Mouse (Mus musculus): ENCODE results near the gene Denr. TPM values are rescaled to one million over a fixed set of nuclear protein-coding genes. Genes with fewer than 3 reads are reported as not detected.

The Denr gene
- 30.9 and 42.8 TPM in 2 replicates for polyA plus RNA-seq (2015; fragmentation: Nextera tagmentation; extraction: Ambion mirVana)

GRCm38 (mm10) chr5:123906976-123907630, at the start of gene Denr:
Gene Denr, plus strand, starts transcription at chr5:123907175.
- peak; percentile 93 for ATAC-seq (ENCODE audit: insufficient read depth)
- H3K36me3 ChIP-seq (replicated peaks): peaks cover 32% of the 10 kb centered on the region
- no peaks in the 10 kb centered on the region for H3K9me3 ChIP-seq (replicated peaks)
- under 1% methylated on average over 61 of the region's 61 CpGs for WGBS (ENCODE audit: insufficient replicate concordance)
- peak within 1 kb of the TSS; percentile 95 for H3K4me2 ChIP-seq
- peak within 1 kb of the TSS; percentile 94 for H3K9ac ChIP-seq
- peak within 1 kb of the TSS; percentile 83 for H3K27ac ChIP-seq (replicated peaks)
- peak within 1 kb of the TSS; percentile 93 for H3K4me3 ChIP-seq (replicated peaks)
- peaks cover 27% of the 10 kb centered on the region for H3K4me1 ChIP-seq (replicated peaks)
- H3K27me3 ChIP-seq: no peaks in the 10 kb centered on the region

- ATAC-seq (ENCODE audit: insufficient read depth): no peak
- 32% methylated on average over 11 of the region's 11 CpGs for WGBS (ENCODE audit: insufficient replicate concordance)
- Histone ChIP-seq H3K4me1 (replicated peaks) (peaks cover 21% of the 10 kb centered on the region), H3K9ac (no peak overlapping the region), H3K4me2 (no peak overlapping the region), H3K36me3 (replicated peaks) (no peaks in the 10 kb centered on the region), H3K4me3 (replicated peaks) (no peak overlapping the region), H3K9me3 (replicated peaks) (no peaks in the 10 kb centered on the region), H3K27me3 (peaks cover 3% of the 10 kb centered on the region; the same call in 1 of the 2 replicates), H3K27ac (replicated peaks) (no peak overlapping the region)
Observed at GRCm38 (mm10) chr5:123858798-123859197, 48.2 kb upstream of the Denr start.

- Histone ChIP-seq H3K9ac (no peak overlapping the region), H3K36me3 (replicated peaks) (no peaks in the 10 kb centered on the region), H3K4me2 (peak overlapping the region; percentile 18; the same call in 1 of the 2 replicates), H3K27ac (replicated peaks) (no peak overlapping the region), H3K9me3 (replicated peaks) (no peaks in the 10 kb centered on the region), H3K4me1 (replicated peaks) (peaks cover 18% of the 10 kb centered on the region), H3K4me3 (replicated peaks) (no peak overlapping the region), H3K27me3 (peaks cover 3% of the 10 kb centered on the region; the same call in 1 of the 2 replicates)
- ATAC-seq (ENCODE audit: insufficient read depth): no peak
- WGBS (ENCODE audit: insufficient replicate concordance): 57% methylated on average over 15 of the region's 15 CpGs
Observed at GRCm38 (mm10) chr5:123862374-123863350, 44.3 kb upstream of the Denr start.

- Histone ChIP-seq H3K4me3 (replicated peaks) (no peak overlapping the region), H3K9ac (no peak overlapping the region), H3K36me3 (replicated peaks) (no peaks in the 10 kb centered on the region), H3K27ac (replicated peaks) (no peak overlapping the region), H3K4me1 (replicated peaks) (peaks cover 17% of the 10 kb centered on the region), H3K9me3 (replicated peaks) (no peaks in the 10 kb centered on the region), H3K27me3 (no peaks in the 10 kb centered on the region), H3K4me2 (no peak overlapping the region)
- ATAC-seq (ENCODE audit: insufficient read depth): no peak
- 71% methylated on average over 14 of the region's 14 CpGs for WGBS (ENCODE audit: insufficient replicate concordance)
Observed at GRCm38 (mm10) chr5:123863934-123864333, 43.0 kb upstream of the Denr start.

- Histone ChIP-seq H3K27ac (replicated peaks) (no peak within 1 kb of the TSS), H3K9ac (no peak within 1 kb of the TSS), H3K9me3 (replicated peaks) (no peaks in the 10 kb centered on the region), H3K4me2 (no peak within 1 kb of the TSS), H3K4me1 (replicated peaks) (peaks cover 11% of the 10 kb centered on the region), H3K4me3 (replicated peaks) (no peak within 1 kb of the TSS), H3K36me3 (replicated peaks) (no peaks in the 10 kb centered on the region), H3K27me3 (no peaks in the 10 kb centered on the region)
- ATAC-seq (ENCODE audit: insufficient read depth): no peak
- WGBS (ENCODE audit: insufficient replicate concordance): 55% methylated on average over 12 of the region's 12 CpGs
Observed at GRCm38 (mm10) chr5:123865365-123865764, 41.6 kb upstream of the Denr start, which contains the start of gene Hcar2. Gene Hcar2, minus strand, starts transcription at chr5:123865499.

- 55% methylated on average over 4 of the region's 4 CpGs for WGBS (ENCODE audit: insufficient replicate concordance)
- H3K4me1 ChIP-seq (replicated peaks): peaks cover 9% of the 10 kb centered on the region
Observed at GRCm38 (mm10) chr5:123866457-123866856, 40.5 kb upstream of the Denr start.

GRCm38 (mm10) chr5:123869615-123870014, 37.4 kb upstream of the Denr start:
- H3K36me3 ChIP-seq (replicated peaks): no peaks in the 10 kb centered on the region
- peaks cover 4% of the 10 kb centered on the region; the same call in 1 of the 2 replicates for H3K27me3 ChIP-seq
- H3K4me1 ChIP-seq (replicated peaks): no peaks in the 10 kb centered on the region
- no peaks in the 10 kb centered on the region for H3K9me3 ChIP-seq (replicated peaks)
- H3K4me2 ChIP-seq: no peak overlapping the region
- H3K27ac ChIP-seq (replicated peaks): no peak overlapping the region
- no peak overlapping the region for H3K4me3 ChIP-seq (replicated peaks)
- no peak for ATAC-seq (ENCODE audit: insufficient read depth)
- H3K9ac ChIP-seq: no peak overlapping the region
- 62% methylated on average over 4 of the region's 4 CpGs for WGBS (ENCODE audit: insufficient replicate concordance)

More at GRCm38 (mm10) chr5:123866457-123866856, 40.5 kb upstream of the Denr start:
- ATAC-seq (ENCODE audit: insufficient read depth): no peak
- no peaks in the 10 kb centered on the region for H3K36me3 ChIP-seq (replicated peaks)
- H3K9me3 ChIP-seq (replicated peaks): no peaks in the 10 kb centered on the region
- no peak overlapping the region for H3K4me2 ChIP-seq
- H3K4me3 ChIP-seq (replicated peaks): no peak overlapping the region
- H3K27me3 ChIP-seq: peaks cover 4% of the 10 kb centered on the region; the same call in 1 of the 2 replicates
- no peak overlapping the region for H3K9ac ChIP-seq
- no peak overlapping the region for H3K27ac ChIP-seq (replicated peaks)

- Histone ChIP-seq H3K27ac (replicated peaks) (no peak overlapping the region), H3K9me3 (replicated peaks) (no peaks in the 10 kb centered on the region), H3K4me3 (replicated peaks) (no peak overlapping the region), H3K36me3 (replicated peaks) (no peaks in the 10 kb centered on the region), H3K27me3 (peaks cover 28% of the 10 kb centered on the region), H3K4me2 (no peak overlapping the region), H3K9ac (no peak overlapping the region), H3K4me1 (replicated peaks) (no peaks in the 10 kb centered on the region)
- WGBS (ENCODE audit: insufficient replicate concordance): 52% methylated on average over 5 of the region's 5 CpGs
- ATAC-seq (ENCODE audit: insufficient read depth): no peak
Observed at GRCm38 (mm10) chr5:123874177-123874576, 32.8 kb upstream of the Denr start.

GRCm38 (mm10) chr5:123878056-123878455, 28.9 kb upstream of the Denr start:
- Histone ChIP-seq H3K27me3 (peaks cover 24% of the 10 kb centered on the region), H3K4me1 (replicated peaks) (0 out of 2 replicates have a peak, but pooled peaks cover 4% of the 10 kb centered on the region), H3K27ac (replicated peaks) (no peak overlapping the region), H3K4me3 (replicated peaks) (no peak overlapping the region), H3K9ac (no peak overlapping the region), H3K9me3 (replicated peaks) (no peaks in the 10 kb centered on the region), H3K4me2 (no peak overlapping the region), H3K36me3 (replicated peaks) (no peaks in the 10 kb centered on the region)
- 37% methylated on average over 14 of the region's 14 CpGs for WGBS (ENCODE audit: insufficient replicate concordance)
- no peak for ATAC-seq (ENCODE audit: insufficient read depth)

- H3K4me2 ChIP-seq: no peak within 1 kb of the TSS
- H3K9ac ChIP-seq: no peak within 1 kb of the TSS
Observed at GRCm38 (mm10) chr5:123879928-123880327, 27.0 kb upstream of the Denr start, which contains the start of gene Hcar1. Gene Hcar1, minus strand, starts transcription at chr5:123880020.

GRCm38 (mm10) chr5:123880778-123881177, 26.2 kb upstream of the Denr start:
- no peaks in the 10 kb centered on the region for H3K36me3 ChIP-seq (replicated peaks)
- H3K9ac ChIP-seq: no peak overlapping the region
- no peaks in the 10 kb centered on the region for H3K9me3 ChIP-seq (replicated peaks)
- no peak overlapping the region for H3K4me3 ChIP-seq (replicated peaks)
- peaks cover 24% of the 10 kb centered on the region for H3K27me3 ChIP-seq
- H3K27ac ChIP-seq (replicated peaks): no peak overlapping the region
- H3K4me1 ChIP-seq (replicated peaks): 0 out of 2 replicates have a peak, but pooled peaks cover 9% of the 10 kb centered on the region
- no peak overlapping the region for H3K4me2 ChIP-seq
- 80% methylated on average over 13 of the region's 14 CpGs for WGBS (ENCODE audit: insufficient replicate concordance)
- no peak for ATAC-seq (ENCODE audit: insufficient read depth)

More at GRCm38 (mm10) chr5:123879928-123880327, 27.0 kb upstream of the Denr start, which contains the start of gene Hcar1:
- H3K4me1 ChIP-seq (replicated peaks): 0 out of 2 replicates have a peak, but pooled peaks cover 9% of the 10 kb centered on the region
- peaks cover 24% of the 10 kb centered on the region for H3K27me3 ChIP-seq
- no peak within 1 kb of the TSS for H3K27ac ChIP-seq (replicated peaks)
- H3K36me3 ChIP-seq (replicated peaks): no peaks in the 10 kb centered on the region
- H3K9me3 ChIP-seq (replicated peaks): no peaks in the 10 kb centered on the region
- no peak within 1 kb of the TSS for H3K4me3 ChIP-seq (replicated peaks)
- WGBS (ENCODE audit: insufficient replicate concordance): 47% methylated on average over 12 of the region's 12 CpGs
- no peak for ATAC-seq (ENCODE audit: insufficient read depth)
